Mouse (Mus musculus) adrenal gland, postnatal 4 days (tissue): ENCODE results near the gene Cckbr. TPM values are rescaled to one million over a fixed set of nuclear protein-coding genes. Genes with fewer than 3 reads are reported as not detected.
"Not testable (repeated sequence)": the region's sequence is repeated elsewhere in the genome, so short reads cannot be mapped to it uniquely, and the experiment has no call there.

Source experiments
- DNase-seq, 2 experiments: peaks; one replicate each; pipeline ENCODE4 v3.0.0; 2021 to 2022; ENCODE audit warnings: low spot score in 2 of 2, mixed read lengths in 2 of 2
- total RNA-seq, 2 experiments: library from RNA; stranded (reverse); gene quantifications; 2 replicates each; pipeline ENCODE4 v1.2.3; 2021

The Cckbr gene
- total RNA-seq, 2 experiments from 2014 or later, result 0.22 to 0.23 TPM

GRCm38 (mm10) chr7:105437979-105438772 is 12.6 kb downstream of the Cckbr start:
- no peak for DNase-seq

- no peak for DNase-seq
These were observed 15.9 kb downstream of the Cckbr start for GRCm38 (mm10) chr7:105441426-105441825.

GRCm38 (mm10) chr7:105445076-105445475 is 19.5 kb downstream of the Cckbr start:
- DNase-seq, result no peak

GRCm38 (mm10) chr7:105453345-105453744 is 27.8 kb downstream of the Cckbr start:
- DNase-seq, result not testable (repeated sequence)

- no peak for DNase-seq
These were observed 33.0 kb downstream of the Cckbr start for GRCm38 (mm10) chr7:105458546-105458945.

- DNase-seq, result not testable (repeated sequence)
These were observed 40.0 kb downstream of the Cckbr start for GRCm38 (mm10) chr7:105465505-105465904.

GRCm38 (mm10) chr7:105472607-105473006 is 47.1 kb downstream of the Cckbr start:
- no peak for DNase-seq

- no peak for DNase-seq
These were observed 49.3 kb downstream of the Cckbr start for GRCm38 (mm10) chr7:105474771-105475315.

GRCm38 (mm10) chr7:105475396-105475949 is 49.9 kb downstream of the Cckbr start:
- no peak for DNase-seq

GRCm38 (mm10) chr7:105476683-105477432 is 51.3 kb downstream of the Cckbr start:
- no peak for DNase-seq

- DNase-seq, result no peak
These were observed 51.8 kb downstream of the Cckbr start for GRCm38 (mm10) chr7:105477433-105477700.

GRCm38 (mm10) chr7:105477841-105478240 is 52.3 kb downstream of the Cckbr start:
- no peak for DNase-seq

GRCm38 (mm10) chr7:105478344-105478743 is 52.8 kb downstream of the Cckbr start:
- no peak for DNase-seq

- no peak for DNase-seq
These were observed 53.7 kb downstream of the Cckbr start for GRCm38 (mm10) chr7:105479232-105479631.

GRCm38 (mm10) chr7:105480081-105480480 is 54.5 kb downstream of the Cckbr start:
- no peak for DNase-seq

- peak; percentile 8 to 24 for DNase-seq
These were observed 55.3 kb downstream of the Cckbr start for GRCm38 (mm10) chr7:105480561-105481504.

GRCm38 (mm10) chr7:105481505-105482411 is 56.2 kb downstream of the Cckbr start, which contains the start of gene Cavin3:
TSS of gene Cavin3 (minus strand) at chr7:105482300.
- peak; percentile 39 to 56 for DNase-seq

GRCm38 (mm10) chr7:105482426-105482825 is 56.9 kb downstream of the Cckbr start:
- DNase-seq, result no peak

GRCm38 (mm10) chr7:105485029-105485428 is 59.5 kb downstream of the Cckbr start:
- no peak for DNase-seq
